Mouse (Mus musculus) stomach, embryonic 15.5 days (tissue): ENCODE data around the gene Mfsd9. TPM values are rescaled to one million over a fixed set of nuclear protein-coding genes. Genes with fewer than 3 reads are reported as not detected.

ENCODE experiments used
- ATAC-seq: fragments of 200-750 bp; cut with Nextera tagmentation; 2 replicates; pipeline ENCODE4 v1.8.0; 2017; ENCODE audit warnings: low read depth, moderate number of reproducible peaks, moderate TSS enrichment; ENCODE audit not compliant: insufficient read depth, low FRiP score
- H3K27ac ChIP-seq: fragments of 300-500 bp; sonication (generic); 2 replicates; pipeline ENCODE4 v1.5.1; 2015; ENCODE audit warnings: mild to moderate bottlenecking, inconsistent platforms
- H3K27me3 ChIP-seq: fragments of 300-500 bp; sonication (generic); replicated peaks from 2 replicates; pipeline ENCODE4 v1.6.1; 2015; ENCODE audit warnings: inconsistent platforms
- H3K36me3 ChIP-seq: fragments of 300-500 bp; sonication (generic); 2 replicates; pipeline ENCODE4 v1.6.1; 2015; ENCODE audit warnings: inconsistent platforms
- H3K4me1 ChIP-seq: fragments of 300-500 bp; sonication (generic); 2 replicates; pipeline ENCODE4 v1.6.1; 2015; ENCODE audit warnings: inconsistent platforms
- H3K4me2 ChIP-seq: fragments of 300-500 bp; sonication (generic); 2 replicates; pipeline ENCODE4 v1.6.1; 2015; ENCODE audit warnings: mild to moderate bottlenecking, inconsistent platforms
- H3K4me3 ChIP-seq: fragments of 300-500 bp; sonication (generic); replicated peaks from 2 replicates; pipeline ENCODE4 v1.5.1; 2015; ENCODE audit warnings: inconsistent platforms
- H3K9ac ChIP-seq: fragments of 300-500 bp; sonication (generic); 2 replicates; pipeline ENCODE4 v1.6.1; 2015; ENCODE audit warnings: inconsistent platforms
- H3K9me3 ChIP-seq: fragments of 300-500 bp; sonication (generic); 2 replicates; pipeline ENCODE4 v1.6.1; 2016; ENCODE audit warnings: inconsistent platforms
- WGBS: fragments of 180-500 bp; shearing (Covaris S2); methylation state at CpG from one replicate; pipeline ENCODE4 v1.1.7; 2015; 5-methylcytosine and 5-hydroxymethylcytosine counted together
- polyA plus RNA-seq: library from polyadenylated mRNA; unstranded; fragments of >200 nt; fragmentation: Nextera tagmentation; extraction: Ambion mirVana; gene quantifications from 2 replicates; pipeline ENCODE4 v1.2.1, GENCODE M21; 2015

Mfsd9 gene
- polyA plus RNA-seq, result 3.1 and 3.2 TPM in 2 replicates

DNA sequence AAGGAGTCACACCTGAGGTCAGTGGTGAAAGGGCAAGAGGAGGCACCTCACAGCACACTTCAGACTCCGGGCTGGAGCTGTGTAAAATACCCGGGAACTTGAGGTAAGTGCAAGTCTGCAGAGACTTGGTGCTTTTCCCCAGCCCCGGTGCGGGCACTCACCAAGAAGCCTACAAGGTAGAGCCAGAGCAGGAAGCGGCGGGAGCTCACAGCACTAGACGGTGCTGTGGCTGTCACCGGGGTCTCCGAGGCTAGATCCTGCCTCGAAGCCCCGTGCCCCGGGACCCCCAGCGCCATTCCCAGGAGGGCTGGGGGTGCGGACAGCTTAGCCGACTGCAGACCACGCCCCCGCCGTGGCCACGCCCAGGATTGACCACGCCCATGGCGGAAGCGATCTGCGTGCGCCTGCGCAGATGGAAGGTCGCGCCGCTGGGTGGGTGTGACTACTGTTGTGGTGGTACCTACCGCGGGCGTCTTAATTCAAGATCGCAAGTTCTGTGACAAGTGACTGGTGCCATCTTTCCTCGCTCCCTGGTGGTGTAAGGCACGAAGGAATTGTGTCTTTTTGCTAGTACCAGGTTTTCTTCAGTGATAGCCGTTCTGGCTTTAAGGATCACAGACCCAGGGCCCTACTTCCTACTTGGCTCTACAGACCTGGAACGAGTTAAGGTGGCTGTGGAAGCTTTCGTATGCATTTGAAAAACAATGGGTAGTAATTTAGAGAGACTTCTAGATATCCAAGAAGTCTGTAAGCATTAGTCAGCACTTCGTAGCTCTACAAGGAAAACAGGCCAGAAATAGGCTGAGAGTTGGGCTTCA is at the start of gene Mfsd9:
Gene Mfsd9 (minus strand): TSS at position 364 of the 818 bp plus-strand sequence.
- ATAC-seq, result peak; percentile 86
- no peaks in the 10 kb centered on the region for H3K27me3 ChIP-seq
- WGBS, result 5% methylated on average over 38 of the region's 38 CpGs
- peak within 1 kb of the TSS; percentile 74 for H3K4me3 ChIP-seq
- H3K9ac ChIP-seq, result peak within 1 kb of the TSS; percentile 56
- peak within 1 kb of the TSS; percentile 77 for H3K4me2 ChIP-seq
- H3K4me1 ChIP-seq, result no peaks in the 10 kb centered on the region
- H3K27ac ChIP-seq, result no peak within 1 kb of the TSS
- H3K36me3 ChIP-seq, result no peaks in the 10 kb centered on the region
- H3K9me3 ChIP-seq, result no peaks in the 10 kb centered on the region

GRCm38 (mm10) chr1:40835468-40835867 is 45.0 kb upstream of the Mfsd9 start:
- Histone ChIP-seq H3K9ac (no peak overlapping the region), H3K9me3 (no peaks in the 10 kb centered on the region), H3K4me2 (no peak overlapping the region), H3K36me3 (no peaks in the 10 kb centered on the region), H3K27ac (no peak overlapping the region), H3K27me3 (no peaks in the 10 kb centered on the region), H3K4me1 (no peaks in the 10 kb centered on the region), H3K4me3 (no peak overlapping the region)
- WGBS, result 67% methylated on average over 4 of the region's 4 CpGs
- no peak for ATAC-seq

GRCm38 (mm10) chr1:40830712-40831507 is 40.4 kb upstream of the Mfsd9 start:
- no peaks in the 10 kb centered on the region for H3K9me3 ChIP-seq
- no peaks in the 10 kb centered on the region for H3K36me3 ChIP-seq
- no peak overlapping the region for H3K4me3 ChIP-seq
- no peak overlapping the region for H3K9ac ChIP-seq
- 77% methylated on average over 4 of the region's 4 CpGs for WGBS
- no peaks in the 10 kb centered on the region for H3K27me3 ChIP-seq
- no peak for ATAC-seq
- no peak overlapping the region for H3K27ac ChIP-seq
- H3K4me2 ChIP-seq, result no peak overlapping the region
- no peaks in the 10 kb centered on the region for H3K4me1 ChIP-seq

GRCm38 (mm10) chr1:40829213-40829914 is 38.9 kb upstream of the Mfsd9 start:
- 63% methylated on average over 10 of the region's 10 CpGs for WGBS
- Histone ChIP-seq H3K9me3 (no peaks in the 10 kb centered on the region), H3K4me3 (no peak overlapping the region), H3K4me2 (no peak overlapping the region), H3K36me3 (no peaks in the 10 kb centered on the region), H3K4me1 (no peaks in the 10 kb centered on the region), H3K27me3 (no peaks in the 10 kb centered on the region), H3K9ac (no peak overlapping the region), H3K27ac (no peak overlapping the region)
- no peak for ATAC-seq

DNA sequence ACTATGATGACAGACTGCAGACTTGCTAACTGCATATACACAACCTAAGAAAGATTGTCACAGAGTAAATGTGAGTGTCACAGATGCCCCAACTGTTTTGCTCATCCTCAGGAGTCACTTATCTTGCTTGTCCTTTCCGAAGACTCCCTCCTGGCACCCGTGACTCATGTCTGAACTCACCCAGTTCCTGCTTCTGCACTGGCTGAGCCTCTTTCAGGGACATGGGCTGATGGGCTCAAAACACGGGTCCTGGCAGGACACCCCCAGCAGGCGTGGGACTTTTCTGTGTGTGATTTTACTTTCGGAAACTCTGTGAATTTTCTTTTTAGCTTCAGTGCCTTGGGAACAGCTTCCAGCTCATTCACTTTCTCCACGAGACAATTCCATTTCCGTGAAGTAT is 35.3 kb upstream of the Mfsd9 start:
- no peaks in the 10 kb centered on the region for H3K4me1 ChIP-seq
- no peak overlapping the region for H3K27ac ChIP-seq
- ATAC-seq, result no peak
- H3K27me3 ChIP-seq, result no peaks in the 10 kb centered on the region
- 76% methylated on average over 7 of the region's 7 CpGs for WGBS
- H3K4me3 ChIP-seq, result no peak overlapping the region
- H3K9ac ChIP-seq, result no peak overlapping the region
- no peaks in the 10 kb centered on the region for H3K36me3 ChIP-seq
- no peaks in the 10 kb centered on the region for H3K9me3 ChIP-seq
- no peak overlapping the region for H3K4me2 ChIP-seq

DNA sequence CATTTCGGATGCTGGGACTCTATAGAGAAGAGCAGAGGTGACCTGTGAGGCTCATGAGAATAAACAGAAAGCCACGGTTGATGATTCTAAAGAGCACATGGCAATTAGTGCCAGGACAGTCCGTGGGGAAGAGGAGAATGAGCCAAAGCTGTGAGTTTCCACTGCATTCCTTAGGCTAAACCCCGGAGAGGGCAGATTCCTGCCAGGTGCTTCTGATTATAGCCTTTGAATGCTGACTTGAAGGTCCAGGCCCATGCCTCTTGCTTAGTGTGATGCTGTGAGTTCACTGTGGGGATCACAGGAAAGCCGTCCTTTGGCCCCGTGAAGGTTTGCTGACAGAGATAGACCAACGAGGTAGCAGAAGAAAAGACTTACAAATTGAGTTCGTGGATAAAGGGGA is 34.4 kb upstream of the Mfsd9 start:
- ATAC-seq, result no peak
- Histone ChIP-seq H3K36me3 (no peaks in the 10 kb centered on the region), H3K4me3 (no peak overlapping the region), H3K9me3 (no peaks in the 10 kb centered on the region), H3K27ac (no peak overlapping the region), H3K4me2 (no peak overlapping the region), H3K27me3 (no peaks in the 10 kb centered on the region), H3K9ac (no peak overlapping the region), H3K4me1 (no peaks in the 10 kb centered on the region)
- 57% methylated on average over 8 of the region's 8 CpGs for WGBS

- H3K4me3 ChIP-seq, result no peak overlapping the region
- H3K9me3 ChIP-seq, result no peaks in the 10 kb centered on the region
- ATAC-seq, result no peak
- no peak overlapping the region for H3K9ac ChIP-seq
- no peaks in the 10 kb centered on the region for H3K27me3 ChIP-seq
- H3K4me2 ChIP-seq, result no peak overlapping the region
- no peak overlapping the region for H3K27ac ChIP-seq
- no peaks in the 10 kb centered on the region for H3K36me3 ChIP-seq
- WGBS, result 55% methylated on average over 4 of the region's 4 CpGs
- no peaks in the 10 kb centered on the region for H3K4me1 ChIP-seq
Observed at GRCm38 (mm10) chr1:40824517-40824916, 34.0 kb upstream of the Mfsd9 start.

DNA sequence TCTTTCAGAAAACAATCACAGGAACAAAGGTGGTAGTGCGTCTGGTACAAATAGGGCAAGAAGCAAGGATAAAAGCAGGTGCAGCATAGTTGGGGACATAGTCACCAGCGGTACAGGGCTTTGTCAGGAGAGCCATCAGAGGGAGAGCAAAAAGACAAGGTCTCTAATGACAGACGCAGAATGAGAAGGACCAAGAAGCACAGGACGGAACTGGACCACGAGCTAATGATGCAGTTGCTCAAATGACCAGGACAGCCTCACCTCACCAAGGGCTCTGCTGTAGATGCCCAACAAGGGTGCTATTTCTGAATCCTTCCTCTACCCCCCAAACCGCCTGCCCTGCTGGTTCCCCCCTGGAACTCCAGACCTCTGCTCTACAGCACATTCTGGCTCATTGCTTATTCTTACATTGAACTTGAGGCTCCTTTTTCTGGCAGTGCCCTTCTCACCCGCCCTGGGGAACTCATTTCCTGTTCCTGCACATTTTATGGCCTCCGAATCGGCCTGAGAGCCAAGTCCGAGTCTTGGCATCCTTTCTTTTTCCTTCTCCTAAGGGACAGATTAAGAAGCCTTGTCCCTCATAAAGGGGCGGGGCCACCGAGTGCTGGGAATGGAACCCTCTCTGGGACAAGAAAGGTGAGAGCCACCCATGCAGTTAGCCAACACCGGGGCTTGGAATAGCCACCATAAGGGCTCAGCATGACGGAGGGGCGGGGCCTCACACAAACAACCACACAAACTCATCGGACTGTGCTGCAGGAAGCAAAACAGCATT is 24.8 kb upstream of the Mfsd9 start:
- Histone ChIP-seq H3K27ac (no peak overlapping the region), H3K4me3 (no peak overlapping the region), H3K9me3 (no peaks in the 10 kb centered on the region), H3K9ac (no peak overlapping the region), H3K36me3 (no peaks in the 10 kb centered on the region), H3K27me3 (no peaks in the 10 kb centered on the region), H3K4me2 (no peak overlapping the region), H3K4me1 (no peaks in the 10 kb centered on the region)
- ATAC-seq, result no peak
- 60% methylated on average over 16 of the region's 16 CpGs for WGBS

DNA sequence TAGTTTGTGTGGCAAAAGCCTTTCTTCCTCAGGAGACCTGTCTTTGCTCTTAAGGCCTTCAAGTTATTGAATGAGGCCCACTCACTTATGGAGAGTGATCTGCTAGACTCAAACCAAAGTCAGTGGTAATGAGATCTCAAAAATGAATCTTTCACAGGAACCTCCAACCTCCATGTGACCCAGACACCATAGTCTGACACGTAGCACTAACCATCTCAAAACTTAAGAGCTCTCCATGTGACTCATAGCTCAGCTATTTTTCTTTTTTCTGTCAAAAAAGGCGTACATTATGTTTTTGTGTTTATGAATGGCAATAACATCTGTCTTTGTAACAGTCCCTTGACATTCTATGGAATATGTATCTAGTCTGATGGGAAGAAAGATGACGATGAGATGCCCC is 18.2 kb upstream of the Mfsd9 start:
- Histone ChIP-seq H3K36me3 (no peaks in the 10 kb centered on the region), H3K4me2 (no peak overlapping the region), H3K9me3 (no peaks in the 10 kb centered on the region), H3K27me3 (no peaks in the 10 kb centered on the region), H3K4me1 (no peaks in the 10 kb centered on the region), H3K27ac (no peak overlapping the region), H3K4me3 (no peak overlapping the region), H3K9ac (no peak overlapping the region)
- ATAC-seq, result no peak
- WGBS, result 76% methylated on average over 3 of the region's 3 CpGs

- no peaks in the 10 kb centered on the region for H3K27me3 ChIP-seq
- 91% methylated on average over 11 of the region's 11 CpGs for WGBS
- H3K4me3 ChIP-seq, result no peak overlapping the region
- no peak for ATAC-seq
- no peaks in the 10 kb centered on the region for H3K4me1 ChIP-seq
- H3K4me2 ChIP-seq, result no peak overlapping the region
- H3K9me3 ChIP-seq, result no peaks in the 10 kb centered on the region
- H3K9ac ChIP-seq, result no peak overlapping the region
- H3K27ac ChIP-seq, result no peak overlapping the region
- no peaks in the 10 kb centered on the region for H3K36me3 ChIP-seq
Observed at GRCm38 (mm10) chr1:40805891-40806290, 15.4 kb upstream of the Mfsd9 start.

- Histone ChIP-seq H3K36me3 (no peaks in the 10 kb centered on the region), H3K9ac (no peak within 1 kb of the TSS), H3K4me2 (no peak within 1 kb of the TSS), H3K9me3 (no peaks in the 10 kb centered on the region), H3K4me3 (no peak within 1 kb of the TSS), H3K27ac (no peak within 1 kb of the TSS), H3K4me1 (no peaks in the 10 kb centered on the region), H3K27me3 (no peaks in the 10 kb centered on the region)
- WGBS, result 72% methylated on average over 9 of the region's 9 CpGs
- no peak for ATAC-seq
Observed at GRCm38 (mm10) chr1:40805351-40805750, 14.9 kb upstream of the Mfsd9 start, which contains the start of gene Tmem182. Tmem182 (plus strand) TSS chr1:40805601.
